Mouse (Mus musculus): ENCODE results near the gene Mogat1. TPM values are rescaled to one million over a fixed set of nuclear protein-coding genes. Genes with fewer than 3 reads are reported as not detected.
"Not testable (repeated sequence)": the region's sequence is repeated elsewhere in the genome, so short reads cannot be mapped to it uniquely, and the experiment has no call there.

Mogat1 gene
- polyA plus RNA-seq, 1 experiment = not detected

GRCm38 (mm10) chr1:78534428-78535150 lies 23.8 kb downstream of the Mogat1 start:
- peaks cover 5% of the 10 kb centered on the region; the same call in 1 of the 2 replicates for H3K4me1 ChIP-seq (ENCODE audit: control insufficient read depth, insufficient read depth, low read length)
- H3K4me3 ChIP-seq (ENCODE audit: insufficient read depth, low read length) = no peak overlapping the region
- TF ChIP-seq POLR2A (IDR thresholded peaks at IDR 0.05; ENCODE audit: borderline replicate concordance, low read depth, low read length) (no peak), CTCF (IDR thresholded peaks at IDR 0.05; ENCODE audit: low read depth, low read length) (no peak)
- no peak overlapping the region for H3K27ac ChIP-seq (ENCODE audit: insufficient read depth, low read depth, low read length)

GRCm38 (mm10) chr1:78536310-78537164 lies 25.7 kb downstream of the Mogat1 start:
- no peak overlapping the region for H3K27ac ChIP-seq (ENCODE audit: insufficient read depth, low read depth, low read length)
- TF ChIP-seq POLR2A (IDR thresholded peaks at IDR 0.05; ENCODE audit: borderline replicate concordance, low read depth, low read length) (no peak), CTCF (IDR thresholded peaks at IDR 0.05; ENCODE audit: low read depth, low read length) (peak; percentile 89)
- no peak overlapping the region for H3K4me3 ChIP-seq (ENCODE audit: insufficient read depth, low read length)
- peaks cover 5% of the 10 kb centered on the region; the same call in 1 of the 2 replicates for H3K4me1 ChIP-seq (ENCODE audit: control insufficient read depth, insufficient read depth, low read length)

GRCm38 (mm10) chr1:78537494-78538010 lies 26.8 kb downstream of the Mogat1 start:
- peak overlapping the region; percentile 37 for H3K27ac ChIP-seq (ENCODE audit: insufficient read depth, low read depth, low read length)
- no peak for TF ChIP-seq POLR2A (IDR thresholded peaks at IDR 0.05; ENCODE audit: borderline replicate concordance, low read depth, low read length)
- no peak for TF ChIP-seq CTCF (IDR thresholded peaks at IDR 0.05; ENCODE audit: low read depth, low read length)
- peak overlapping the region; percentile 53 for H3K4me3 ChIP-seq (ENCODE audit: insufficient read depth, low read length)
- H3K4me1 ChIP-seq (ENCODE audit: control insufficient read depth, insufficient read depth, low read length) = peaks cover 5% of the 10 kb centered on the region; the same call in 1 of the 2 replicates

- H3K4me3 ChIP-seq (ENCODE audit: insufficient read depth, low read length) = no peak overlapping the region
- H3K27ac ChIP-seq (ENCODE audit: insufficient read depth, low read depth, low read length) = no peak overlapping the region
- TF ChIP-seq POLR2A (IDR thresholded peaks at IDR 0.05; ENCODE audit: borderline replicate concordance, low read depth, low read length) = no peak
- TF ChIP-seq CTCF (IDR thresholded peaks at IDR 0.05; ENCODE audit: low read depth, low read length) = no peak
- peaks cover 5% of the 10 kb centered on the region; the same call in 1 of the 2 replicates for H3K4me1 ChIP-seq (ENCODE audit: control insufficient read depth, insufficient read depth, low read length)
These were observed 27.6 kb downstream of the Mogat1 start for GRCm38 (mm10) chr1:78538396-78538795.

- no peak overlapping the region for H3K27ac ChIP-seq (ENCODE audit: insufficient read depth, low read depth, low read length)
- no peak for TF ChIP-seq CTCF (IDR thresholded peaks at IDR 0.05; ENCODE audit: low read depth, low read length)
- no peak for TF ChIP-seq POLR2A (IDR thresholded peaks at IDR 0.05; ENCODE audit: borderline replicate concordance, low read depth, low read length)
- peaks cover 5% of the 10 kb centered on the region; the same call in 1 of the 2 replicates for H3K4me1 ChIP-seq (ENCODE audit: control insufficient read depth, insufficient read depth, low read length)
- no peak overlapping the region for H3K4me3 ChIP-seq (ENCODE audit: insufficient read depth, low read length)
These were observed 28.4 kb downstream of the Mogat1 start for GRCm38 (mm10) chr1:78539166-78539565.

- not testable (repeated sequence) for H3K27ac ChIP-seq (ENCODE audit: insufficient read depth, low read depth, low read length); H3K4me1 ChIP-seq (ENCODE audit: control insufficient read depth, insufficient read depth, low read length); H3K4me3 ChIP-seq (ENCODE audit: insufficient read depth, low read length)
These were observed 32.8 kb downstream of the Mogat1 start for GRCm38 (mm10) chr1:78543631-78544030.

GRCm38 (mm10) chr1:78546258-78546657 lies 35.5 kb downstream of the Mogat1 start:
- TF ChIP-seq CTCF (IDR thresholded peaks at IDR 0.05; ENCODE audit: low read depth, low read length) (no peak), POLR2A (IDR thresholded peaks at IDR 0.05; ENCODE audit: borderline replicate concordance, low read depth, low read length) (no peak)
- Histone ChIP-seq H3K4me1 (ENCODE audit: control insufficient read depth, insufficient read depth, low read length) (no peaks in the 10 kb centered on the region), H3K27ac (ENCODE audit: insufficient read depth, low read depth, low read length) (no peak overlapping the region), H3K4me3 (ENCODE audit: insufficient read depth, low read length) (no peak overlapping the region)

GRCm38 (mm10) chr1:78548961-78549360 lies 38.2 kb downstream of the Mogat1 start:
- H3K27ac ChIP-seq (ENCODE audit: insufficient read depth, low read depth, low read length) = no peak overlapping the region
- H3K4me1 ChIP-seq (ENCODE audit: control insufficient read depth, insufficient read depth, low read length) = no peaks in the 10 kb centered on the region
- H3K4me3 ChIP-seq (ENCODE audit: insufficient read depth, low read length) = no peak overlapping the region
- TF ChIP-seq POLR2A (IDR thresholded peaks at IDR 0.05; ENCODE audit: borderline replicate concordance, low read depth, low read length) (no peak), CTCF (IDR thresholded peaks at IDR 0.05; ENCODE audit: low read depth, low read length) (no peak)

- Histone ChIP-seq H3K4me1 (ENCODE audit: control insufficient read depth, insufficient read depth, low read length) (no peaks in the 10 kb centered on the region), H3K27ac (ENCODE audit: insufficient read depth, low read depth, low read length) (no peak overlapping the region), H3K4me3 (ENCODE audit: insufficient read depth, low read length) (no peak overlapping the region)
- TF ChIP-seq CTCF (IDR thresholded peaks at IDR 0.05; ENCODE audit: low read depth, low read length) (no peak), POLR2A (IDR thresholded peaks at IDR 0.05; ENCODE audit: borderline replicate concordance, low read depth, low read length) (no peak)
These were observed 43.3 kb downstream of the Mogat1 start for GRCm38 (mm10) chr1:78554012-78554666.

All from bone marrow macrophage, adult 2 months (primary cell).